Mouse (Mus musculus) stomach, embryonic 14.5 days (tissue): ENCODE measurements around the gene G3bp2. TPM values are rescaled to one million over a fixed set of nuclear protein-coding genes. Genes with fewer than 3 reads are reported as not detected.

Source experiments
- ATAC-seq: fragments of 200-750 bp; cut with Nextera tagmentation; 2 replicates; pipeline ENCODE4 v1.8.0; 2017; ENCODE audit warnings: low read depth, moderate TSS enrichment; ENCODE audit not compliant: insufficient number of reproducible peaks, insufficient read depth, low FRiP score
- H3K27ac ChIP-seq: fragments of 300-500 bp; sonication (generic); 2 replicates; pipeline ENCODE4 v1.5.1; 2014; ENCODE audit warnings: mild to moderate bottlenecking, low read length, moderate library complexity, mixed read lengths
- H3K27me3 ChIP-seq: fragments of 300-500 bp; sonication (generic); 2 replicates; pipeline ENCODE4 v1.6.1; 2014; ENCODE audit warnings: low read length, control low read depth, mixed read lengths; ENCODE audit not compliant: control insufficient read depth, insufficient read depth
- H3K36me3 ChIP-seq: fragments of 300-500 bp; sonication (generic); 2 replicates; pipeline ENCODE4 v1.6.1; 2014; ENCODE audit warnings: mild to moderate bottlenecking, control low read depth, low read length, moderate library complexity, mixed read lengths; ENCODE audit not compliant: control insufficient read depth, insufficient read depth
- H3K4me1 ChIP-seq: fragments of 300-500 bp; sonication (generic); 2 replicates; pipeline ENCODE4 v1.6.1; 2014; ENCODE audit warnings: low read length, control low read depth, mixed read lengths; ENCODE audit not compliant: control insufficient read depth, insufficient read depth
- H3K4me2 ChIP-seq: fragments of 300-500 bp; sonication (generic); replicated peaks from 2 replicates; pipeline ENCODE4 v1.6.1; 2014; ENCODE audit warnings: low read depth, low read length, control low read depth
- H3K4me3 ChIP-seq: fragments of 300-500 bp; sonication (generic); 2 replicates; pipeline ENCODE4 v1.5.1; 2014; ENCODE audit warnings: low read depth, low read length, control low read depth
- H3K9ac ChIP-seq: fragments of 300-500 bp; sonication (generic); replicated peaks from 2 replicates; pipeline ENCODE4 v1.6.1; 2014; ENCODE audit warnings: low read depth, mild to moderate bottlenecking, control low read depth, low read length, moderate library complexity, mixed read lengths
- H3K9me3 ChIP-seq: fragments of 300-500 bp; sonication (generic); 2 replicates; pipeline ENCODE4 v1.6.1; 2016; ENCODE audit warnings: low read depth, low read length, control low read depth; ENCODE audit not compliant: control insufficient read depth
- WGBS: fragments of 180-500 bp; shearing (Covaris S2); extraction: QIAGEN DNeasy Blood & Tissue Kit; methylation state at CpG from one replicate; pipeline ENCODE4 v1.1.7; 2014; 5-methylcytosine and 5-hydroxymethylcytosine counted together
- polyA plus RNA-seq: library from polyadenylated mRNA; unstranded; fragments of >200 nt; fragmentation: Nextera tagmentation; extraction: Ambion mirVana; gene quantifications from 2 replicates; pipeline ENCODE4 v1.2.1, GENCODE M21; 2014

Gene G3bp2
- polyA plus RNA-seq, 1 experiment from 2014 or later = 205 TPM

DNA sequence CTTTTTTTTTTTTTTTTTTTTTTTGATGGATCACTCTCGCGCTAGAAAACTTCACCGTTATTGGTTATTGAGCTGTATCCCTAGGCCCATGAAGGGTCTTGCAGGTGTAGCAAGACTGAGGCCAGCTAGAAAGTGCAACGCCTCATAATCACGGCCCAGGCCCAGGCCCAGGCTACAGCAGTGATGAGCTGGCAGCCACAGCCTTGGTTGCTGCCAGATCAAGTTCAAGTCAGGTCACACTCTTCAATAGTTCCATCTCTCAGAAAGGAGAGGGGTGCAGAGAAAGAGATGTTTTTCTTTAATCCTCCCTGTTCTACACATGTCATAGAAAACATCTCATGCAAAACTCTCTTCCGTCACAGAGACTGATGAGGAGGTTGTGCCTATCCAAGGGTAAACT lies 13.3 kb upstream of the G3bp2 start:
- Histone ChIP-seq H3K27me3 (no peaks in the 10 kb centered on the region), H3K36me3 (no peaks in the 10 kb centered on the region), H3K4me2 (no peak overlapping the region), H3K9ac (no peak overlapping the region), H3K4me3 (no peak overlapping the region), H3K27ac (no peak overlapping the region), H3K4me1 (no peaks in the 10 kb centered on the region), H3K9me3 (no peaks in the 10 kb centered on the region)
- no peak for ATAC-seq
- WGBS = 93% methylated on average over 6 of the region's 6 CpGs

DNA sequence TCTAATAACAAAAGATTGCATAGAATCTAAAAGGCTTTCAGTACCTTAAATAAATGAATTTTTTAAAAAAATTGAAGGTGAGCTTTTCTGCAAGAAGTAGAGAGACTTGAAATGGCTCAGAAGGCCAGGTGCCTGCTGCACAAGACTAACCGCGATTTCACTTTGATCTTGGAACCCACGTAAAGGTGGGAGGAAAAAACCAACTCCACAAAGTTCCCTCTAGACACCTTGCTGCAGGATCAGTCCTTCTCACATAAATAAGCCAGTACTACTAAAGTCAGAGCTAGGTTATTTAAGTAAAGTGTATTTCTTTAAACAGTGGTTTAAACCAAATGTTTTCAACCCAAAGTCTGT lies 10.5 kb upstream of the G3bp2 start:
- 75% methylated on average over 3 of the region's 3 CpGs for WGBS
- no peak for ATAC-seq
- H3K4me3 ChIP-seq = no peak overlapping the region
- no peak overlapping the region for H3K9ac ChIP-seq
- H3K9me3 ChIP-seq = no peaks in the 10 kb centered on the region
- H3K4me1 ChIP-seq = no peaks in the 10 kb centered on the region
- no peaks in the 10 kb centered on the region for H3K36me3 ChIP-seq
- no peak overlapping the region for H3K4me2 ChIP-seq
- H3K27ac ChIP-seq = no peak overlapping the region
- H3K27me3 ChIP-seq = no peaks in the 10 kb centered on the region

GRCm38 (mm10) chr5:92093263-92094061 lies 9.9 kb upstream of the G3bp2 start:
- Histone ChIP-seq H3K9ac (no peak overlapping the region), H3K9me3 (no peaks in the 10 kb centered on the region), H3K4me3 (no peak overlapping the region), H3K4me1 (no peaks in the 10 kb centered on the region), H3K27me3 (no peaks in the 10 kb centered on the region), H3K36me3 (no peaks in the 10 kb centered on the region), H3K27ac (no peak overlapping the region), H3K4me2 (no peak overlapping the region)
- 59% methylated on average over 15 of the region's 15 CpGs for WGBS
- ATAC-seq = no peak

DNA sequence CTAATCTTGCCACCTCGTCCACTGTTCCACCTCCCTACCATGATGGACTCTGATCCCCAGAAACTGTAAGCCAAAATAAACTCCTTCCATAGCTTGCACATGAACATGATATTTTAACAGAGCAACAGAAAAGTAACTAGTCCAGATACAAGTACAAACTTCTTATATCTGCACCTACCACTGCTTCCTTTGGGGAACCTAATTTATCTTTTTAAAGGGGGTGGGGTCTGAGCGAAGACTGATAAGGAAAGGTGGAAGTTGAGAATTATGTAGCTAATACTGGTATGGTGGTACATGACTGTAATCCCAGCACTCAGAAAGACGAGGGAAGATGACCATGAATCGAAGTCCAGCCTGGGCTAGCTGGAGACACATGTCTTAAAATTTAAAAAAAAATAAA lies 4.0 kb upstream of the G3bp2 start:
- Histone ChIP-seq H3K27ac (no peak overlapping the region), H3K9me3 (no peaks in the 10 kb centered on the region), H3K9ac (no peak overlapping the region), H3K4me2 (no peak overlapping the region), H3K4me3 (no peak overlapping the region), H3K4me1 (no peaks in the 10 kb centered on the region), H3K36me3 (no peaks in the 10 kb centered on the region), H3K27me3 (no peaks in the 10 kb centered on the region)
- ATAC-seq = no peak
- 93% methylated on average over 4 of the region's 4 CpGs for WGBS

DNA sequence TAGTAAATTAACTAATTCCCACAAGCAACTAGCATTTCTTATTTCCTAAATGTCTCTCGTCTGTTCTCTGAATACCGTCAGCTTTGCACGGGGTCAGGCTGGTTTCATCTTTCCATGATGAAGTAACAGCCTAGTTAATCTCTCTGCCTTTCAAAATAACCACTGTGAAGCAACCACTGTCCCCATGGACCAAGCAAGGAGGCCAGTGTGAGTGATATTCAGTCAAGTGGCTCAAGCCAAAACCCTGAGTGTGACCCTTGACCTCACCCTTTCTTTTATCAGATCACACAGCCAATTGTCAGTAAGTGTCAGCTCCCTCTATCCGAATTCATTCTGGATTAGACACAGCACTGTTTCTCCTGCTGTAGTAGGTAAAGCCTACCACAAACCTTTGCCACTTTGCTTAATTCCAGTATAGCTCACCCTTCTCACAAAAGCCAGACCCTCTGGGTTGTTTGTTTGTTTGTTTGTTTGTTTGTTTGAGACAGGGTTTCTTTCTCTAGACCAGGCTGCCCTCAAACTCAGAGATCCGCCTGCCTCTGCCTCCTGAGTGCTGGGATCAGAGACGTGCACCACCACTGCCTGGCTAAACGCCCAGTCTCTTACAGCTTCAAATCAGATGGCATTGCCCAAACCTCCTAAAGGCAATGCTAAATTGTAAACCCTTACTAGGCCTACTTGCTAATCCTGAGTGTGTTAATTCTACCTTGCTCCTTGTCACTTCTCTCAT lies 2.5 kb upstream of the G3bp2 start:
- Histone ChIP-seq H3K4me1 (peaks cover 11% of the 10 kb centered on the region), H3K4me2 (no peak overlapping the region), H3K9ac (no peak overlapping the region), H3K36me3 (no peaks in the 10 kb centered on the region), H3K27ac (no peak overlapping the region), H3K4me3 (no peak overlapping the region), H3K27me3 (no peaks in the 10 kb centered on the region), H3K9me3 (no peaks in the 10 kb centered on the region)
- ATAC-seq = no peak
- 90% methylated on average over 7 of the region's 7 CpGs for WGBS

DNA sequence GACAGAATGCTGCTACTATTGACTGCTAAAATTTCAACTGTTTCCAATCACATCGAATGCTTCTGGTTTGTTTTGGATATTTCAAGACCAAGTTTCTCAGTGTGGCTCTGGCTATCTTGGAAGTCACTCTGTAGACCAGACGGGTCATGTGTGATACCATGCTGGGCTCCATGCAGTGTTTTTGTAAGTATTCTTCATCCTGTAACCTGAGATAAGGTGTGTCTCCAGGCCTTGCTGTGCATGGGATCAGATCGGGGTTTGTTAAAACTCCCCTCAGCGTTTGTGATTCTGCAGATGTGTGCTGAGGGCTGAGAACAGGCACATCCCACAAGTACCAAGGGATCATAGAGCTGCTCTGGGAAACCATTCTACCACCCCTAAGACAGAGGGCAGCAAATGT lies 1.7 kb upstream of the G3bp2 start:
- Histone ChIP-seq H3K36me3 (no peaks in the 10 kb centered on the region; the same call in 1 of the 2 replicates), H3K4me1 (peaks cover 11% of the 10 kb centered on the region), H3K4me3 (no peak overlapping the region), H3K4me2 (no peak overlapping the region), H3K27ac (no peak overlapping the region), H3K9ac (no peak overlapping the region), H3K27me3 (no peaks in the 10 kb centered on the region), H3K9me3 (no peaks in the 10 kb centered on the region)
- ATAC-seq = no peak
- 60% methylated on average over 4 of the region's 4 CpGs for WGBS

DNA sequence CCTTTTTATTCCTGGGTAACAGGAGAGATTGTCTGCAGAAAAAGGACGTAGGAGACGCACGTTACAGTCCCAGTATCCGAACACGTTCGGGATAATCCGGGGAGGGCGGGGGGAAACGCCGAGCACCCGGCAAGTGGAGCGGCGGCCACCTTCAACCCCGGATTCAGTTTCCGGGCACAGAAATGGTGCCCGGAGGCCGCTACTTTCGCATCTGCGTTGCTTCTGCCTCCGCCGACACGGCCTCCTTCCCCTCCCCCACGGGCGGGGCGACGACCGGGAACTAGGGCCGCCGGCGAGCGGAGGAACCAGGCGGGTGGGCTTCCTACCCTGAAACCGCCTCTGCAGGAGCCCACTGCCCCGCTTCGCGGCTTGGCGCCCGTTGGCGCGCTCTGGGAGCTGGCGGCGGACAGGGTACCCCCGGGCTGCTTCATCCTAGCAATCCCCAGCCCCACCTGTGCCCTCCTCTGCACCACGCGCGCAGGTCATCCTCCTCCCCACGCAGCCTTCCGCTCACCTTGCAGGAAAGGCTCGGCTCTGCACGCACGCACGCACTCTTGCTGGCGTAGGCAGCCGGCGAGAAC lies 608 bp downstream of the G3bp2 start:
- Histone ChIP-seq H3K36me3 (no peaks in the 10 kb centered on the region; the same call in 1 of the 2 replicates), H3K27me3 (no peaks in the 10 kb centered on the region), H3K4me3 (peak overlapping the region; percentile 82), H3K4me2 (peak overlapping the region; percentile 65), H3K9me3 (no peaks in the 10 kb centered on the region), H3K4me1 (peaks cover 11% of the 10 kb centered on the region), H3K9ac (peak overlapping the region; percentile 79), H3K27ac (peak overlapping the region; percentile 95)
- ATAC-seq = peak; percentile 1; the same call in 1 of the 2 replicates
- under 1% methylated on average over 48 of the region's 55 CpGs for WGBS

DNA sequence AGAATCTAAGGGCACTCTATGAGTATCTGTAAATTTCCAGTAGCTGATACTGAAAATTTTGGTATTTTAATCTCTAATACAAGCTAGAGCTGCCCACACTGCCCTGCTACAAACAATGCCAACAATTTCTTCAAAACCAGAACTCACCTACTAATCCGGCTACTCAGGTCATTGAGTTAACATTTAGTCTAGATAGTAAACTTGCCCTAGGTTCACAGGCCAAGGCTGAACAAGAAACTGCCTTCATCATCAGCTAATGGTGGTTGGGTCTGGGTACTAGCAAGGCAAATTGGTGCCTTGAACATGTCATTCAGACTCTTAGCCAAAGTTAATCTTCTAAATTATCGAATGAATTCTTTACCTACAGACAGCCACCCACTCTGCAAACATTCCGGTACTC lies 2.2 kb downstream of the G3bp2 start:
- peak overlapping the region; percentile 79; the same call in 1 of the 2 replicates for H3K9ac ChIP-seq

More for the DNA sequence above, 2.2 kb downstream of the G3bp2 start:
- H3K4me1 ChIP-seq = peaks cover 11% of the 10 kb centered on the region
- no peaks in the 10 kb centered on the region; the same call in 1 of the 2 replicates for H3K36me3 ChIP-seq
- H3K9me3 ChIP-seq = no peaks in the 10 kb centered on the region
- no peaks in the 10 kb centered on the region for H3K27me3 ChIP-seq
- H3K4me3 ChIP-seq = peak overlapping the region; percentile 82; the same call in 1 of the 2 replicates
- no peak overlapping the region for H3K27ac ChIP-seq
- peak overlapping the region; percentile 65 for H3K4me2 ChIP-seq
- 49% methylated on average over 3 of the region's 3 CpGs for WGBS
- ATAC-seq = no peak
